Mouse (Mus musculus): ENCODE results near the gene Itgb5.

Gene Itgb5

GRCm38 (mm10) chr16:33994321-33994720, 164.9 kb downstream of the Itgb5 start:
- no peak for DNase-seq

- DNase-seq: no peak
Measured at GRCm38 (mm10) chr16:33995496-33995895, 166.0 kb downstream of the Itgb5 start.

GRCm38 (mm10) chr16:33996030-33996429, 166.6 kb downstream of the Itgb5 start:
- DNase-seq: peak; percentile 81

GRCm38 (mm10) chr16:33998011-33998410, 168.5 kb downstream of the Itgb5 start:
- DNase-seq: no peak
